Mouse (Mus musculus) ovary, postnatal 10 days (tissue): ENCODE measurements around the gene Gpkow.

Source experiments
- DNase-seq: peaks from one replicate; pipeline ENCODE4 v3.0.0; 2022; ENCODE audit warnings: low spot score

Gpkow gene

GRCm38 (mm10) chrX:7696954-7697381, at the start of gene Gpkow:
Gene Gpkow (plus strand): TSS chrX:7697131.
- DNase-seq, result peak; percentile 12

- DNase-seq, result peak; percentile 45
Observed at GRCm38 (mm10) chrX:7648671-7649304, 48.1 kb upstream of the Gpkow start.

- DNase-seq, result no peak
Observed at GRCm38 (mm10) chrX:7657221-7657639, 39.7 kb upstream of the Gpkow start, which contains the start of gene Prickle3. Gene Prickle3 (plus strand): TSS chrX:7657260.

- DNase-seq, result no peak
Observed at GRCm38 (mm10) chrX:7658031-7658784, 38.7 kb upstream of the Gpkow start.

- no peak for DNase-seq
Observed at GRCm38 (mm10) chrX:7658785-7659589, 37.9 kb upstream of the Gpkow start.

GRCm38 (mm10) chrX:7661086-7661485, 35.8 kb upstream of the Gpkow start:
- no peak for DNase-seq

- DNase-seq, result no peak
Observed at GRCm38 (mm10) chrX:7662936-7663335, 34.0 kb upstream of the Gpkow start.

GRCm38 (mm10) chrX:7664791-7665190, 32.1 kb upstream of the Gpkow start:
- DNase-seq, result no peak

GRCm38 (mm10) chrX:7665739-7666502, 31.0 kb upstream of the Gpkow start:
- no peak for DNase-seq

GRCm38 (mm10) chrX:7670390-7670881, 26.5 kb upstream of the Gpkow start:
- no peak for DNase-seq

GRCm38 (mm10) chrX:7670921-7671623, 25.9 kb upstream of the Gpkow start, which contains the start of gene Plp2:
Gene Plp2 (minus strand): TSS chrX:7671390.
- no peak for DNase-seq

GRCm38 (mm10) chrX:7672739-7673138, 24.2 kb upstream of the Gpkow start:
- no peak for DNase-seq

GRCm38 (mm10) chrX:7673578-7674281, 23.2 kb upstream of the Gpkow start:
- no peak for DNase-seq

GRCm38 (mm10) chrX:7674284-7675000, 22.5 kb upstream of the Gpkow start:
- no peak for DNase-seq

GRCm38 (mm10) chrX:7675001-7675380, 21.9 kb upstream of the Gpkow start:
- no peak for DNase-seq

- DNase-seq, result no peak
Observed at GRCm38 (mm10) chrX:7678986-7679385, 17.9 kb upstream of the Gpkow start.

GRCm38 (mm10) chrX:7679405-7680056, 17.4 kb upstream of the Gpkow start:
- peak; percentile 69 for DNase-seq

- no peak for DNase-seq
Observed at GRCm38 (mm10) chrX:7680057-7680412, 16.9 kb upstream of the Gpkow start.

GRCm38 (mm10) chrX:7680864-7681263, 16.1 kb upstream of the Gpkow start, which contains the start of gene Magix:
Gene Magix (minus strand): TSS chrX:7681251.
- no peak for DNase-seq
